Mouse (Mus musculus) natural killer cell, adult 2 months (primary cell): ENCODE data around the gene Dnmt3a.
A peak's percentile ranks its signal among the peaks of the same experiment; 100 is the strongest.

Experiments used
- DNase-seq, 2 experiments: peaks; one replicate each; pipeline ENCODE4 v3.0.0; 2022; ENCODE audit warnings: low spot score in 2 of 2

The Dnmt3a gene

DNA sequence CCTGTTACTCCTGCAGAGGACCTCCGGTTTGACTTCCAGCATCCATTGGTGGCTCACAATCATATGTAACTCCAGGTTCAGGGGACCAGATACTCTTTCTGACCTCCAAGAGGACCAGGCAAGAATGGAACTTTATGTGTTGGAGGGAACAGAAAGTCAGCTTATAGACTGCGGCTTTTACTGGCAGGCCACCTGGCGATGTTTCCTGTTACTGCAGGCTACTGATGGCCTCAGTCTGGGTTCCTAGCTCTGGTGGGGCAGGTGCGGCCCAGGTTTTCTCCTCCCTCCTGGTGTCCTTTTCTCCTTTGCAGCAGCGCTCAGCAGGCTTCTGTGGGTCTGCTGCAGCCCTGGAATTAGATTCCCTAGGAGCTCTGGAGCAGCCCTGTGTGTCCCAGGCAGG is 46.7 kb downstream of the Dnmt3a start:
- DNase-seq = peak in 1 of 2 experiments; percentile 47

DNA sequence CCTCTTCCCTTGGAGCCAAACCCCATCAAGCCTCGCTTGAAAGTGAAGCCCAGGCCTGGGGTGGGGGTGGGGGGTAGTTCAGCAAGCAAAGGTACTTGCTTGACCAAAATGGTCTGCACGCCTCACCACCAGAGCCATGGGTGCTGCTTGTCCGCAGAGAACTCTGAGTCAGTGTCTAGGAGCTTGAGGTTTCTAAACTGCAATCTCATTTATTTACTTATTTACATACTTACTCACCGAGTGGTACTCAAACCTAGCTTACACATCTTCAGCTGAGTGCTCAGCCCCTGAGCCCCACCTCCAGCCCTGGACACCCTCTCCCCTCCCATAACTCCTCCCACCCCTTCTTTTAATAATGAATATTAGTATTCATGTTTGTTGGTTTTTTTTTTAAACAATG is 48.6 kb downstream of the Dnmt3a start:
- no peak for DNase-seq

DNA sequence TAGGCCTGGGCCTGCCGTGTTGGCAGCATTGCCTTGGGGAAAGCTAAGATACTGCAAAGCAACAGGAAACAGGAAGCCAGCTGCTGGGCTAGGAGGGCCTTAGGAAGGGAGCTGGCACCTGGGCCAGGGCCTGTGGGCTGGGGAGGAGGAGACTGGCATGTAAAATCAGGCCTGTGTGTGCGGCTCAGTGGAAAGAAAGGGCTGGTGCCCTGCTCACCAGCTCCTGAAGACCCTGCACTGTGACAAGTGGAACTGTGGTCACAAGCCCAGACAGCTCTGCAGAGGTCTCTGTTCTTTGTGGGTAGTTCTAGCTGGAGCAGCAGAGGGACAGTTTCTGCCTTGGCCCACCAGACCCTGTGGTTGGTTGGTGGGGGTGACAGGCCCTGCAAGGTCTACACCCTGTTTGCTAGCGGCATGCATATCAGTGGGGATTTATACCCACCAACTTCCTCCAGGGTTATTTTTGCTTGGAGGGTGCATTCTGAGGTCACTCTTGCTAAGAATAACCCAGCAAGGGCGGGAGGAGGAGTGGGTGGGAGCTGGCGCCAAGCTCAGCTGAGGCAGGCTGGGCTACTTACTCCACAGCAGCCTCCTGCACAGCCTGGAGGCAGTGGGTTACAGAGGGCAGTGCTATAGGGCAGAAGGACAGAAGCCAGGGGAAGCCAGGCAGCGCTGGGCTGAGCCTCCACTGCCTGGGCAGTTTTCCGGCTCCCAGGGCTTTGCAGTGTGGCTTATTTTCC is 50.1 kb downstream of the Dnmt3a start:
- DNase-seq = peak; percentile 42 to 50

DNA sequence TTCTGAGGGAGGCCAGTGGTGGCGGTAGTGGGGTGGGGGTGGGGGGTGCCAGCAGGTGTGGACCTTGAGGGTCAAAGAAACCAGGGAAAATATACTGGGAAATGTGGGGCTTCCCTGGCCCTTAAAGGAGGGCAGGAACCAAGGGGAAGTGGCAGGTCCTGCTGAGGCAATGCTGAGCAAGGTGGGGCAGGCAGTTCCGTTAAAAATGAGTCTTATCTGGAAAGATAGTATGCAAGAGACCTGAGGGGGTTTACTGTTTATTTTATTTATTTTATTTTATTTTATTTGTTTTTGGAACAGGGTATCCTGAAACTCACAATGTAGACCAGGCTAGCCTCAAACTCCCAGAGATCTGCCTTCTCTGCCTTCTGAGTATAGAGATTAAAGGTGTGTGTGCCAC is 50.9 kb downstream of the Dnmt3a start:
- DNase-seq = no peak

DNA sequence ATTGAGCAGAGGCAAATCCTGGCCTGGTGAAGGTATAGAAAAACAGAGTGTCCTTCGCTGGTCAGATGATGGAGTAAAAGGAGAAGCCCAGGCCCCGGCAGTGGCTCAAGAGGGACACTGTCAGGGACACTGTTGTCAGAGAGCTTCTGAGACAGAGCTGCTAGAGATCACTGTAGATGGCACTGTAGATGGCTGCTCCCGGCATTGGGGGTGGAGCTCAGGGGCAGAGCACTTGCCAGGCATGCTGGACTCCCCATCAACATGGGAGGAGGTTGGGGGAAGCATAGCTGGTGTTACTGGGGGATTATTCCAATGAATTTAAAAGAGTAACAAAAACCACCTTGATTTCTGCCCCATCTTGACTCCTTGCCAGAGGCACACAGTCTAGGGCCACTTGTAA is 51.4 kb downstream of the Dnmt3a start:
- DNase-seq = no peak

DNA sequence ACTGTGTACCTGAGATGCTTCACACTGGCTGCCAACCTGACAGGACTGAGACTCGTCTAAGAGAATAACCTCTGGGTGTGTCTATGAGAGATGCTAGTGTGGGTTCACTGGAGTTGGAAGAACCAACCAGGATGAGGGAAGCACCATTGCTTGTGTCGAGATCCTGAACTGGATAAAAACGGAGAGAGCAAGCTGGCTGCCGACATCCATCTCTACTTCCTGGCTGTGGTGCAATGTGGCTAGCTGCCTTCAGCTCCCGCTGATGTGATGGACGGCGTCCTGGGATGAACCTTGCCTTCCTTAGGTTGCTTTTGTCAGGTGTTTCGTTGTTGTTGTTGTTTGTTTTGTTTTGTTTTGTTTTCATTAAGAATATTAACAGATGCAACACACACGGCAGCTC is 52.0 kb downstream of the Dnmt3a start:
- DNase-seq = no peak

DNA sequence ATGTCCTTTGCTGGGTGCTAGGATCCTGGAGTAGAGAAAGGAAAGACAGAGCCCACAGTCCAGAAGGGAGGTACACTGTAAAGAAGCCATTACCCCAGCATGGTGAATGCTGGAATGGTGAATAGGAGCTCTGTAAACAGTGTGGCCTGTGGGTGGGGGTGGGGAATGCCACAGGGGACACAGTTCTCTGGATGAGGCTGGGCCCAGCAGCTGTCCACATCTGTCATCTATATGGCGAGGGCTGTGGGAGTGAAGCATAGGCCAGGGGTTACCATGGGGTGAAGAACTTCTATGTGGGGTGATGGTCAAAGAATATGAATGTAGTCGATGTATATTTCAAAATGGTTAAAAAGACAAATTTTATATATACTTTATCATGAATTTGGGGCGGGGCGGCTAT is 52.9 kb downstream of the Dnmt3a start:
- no peak for DNase-seq

DNA sequence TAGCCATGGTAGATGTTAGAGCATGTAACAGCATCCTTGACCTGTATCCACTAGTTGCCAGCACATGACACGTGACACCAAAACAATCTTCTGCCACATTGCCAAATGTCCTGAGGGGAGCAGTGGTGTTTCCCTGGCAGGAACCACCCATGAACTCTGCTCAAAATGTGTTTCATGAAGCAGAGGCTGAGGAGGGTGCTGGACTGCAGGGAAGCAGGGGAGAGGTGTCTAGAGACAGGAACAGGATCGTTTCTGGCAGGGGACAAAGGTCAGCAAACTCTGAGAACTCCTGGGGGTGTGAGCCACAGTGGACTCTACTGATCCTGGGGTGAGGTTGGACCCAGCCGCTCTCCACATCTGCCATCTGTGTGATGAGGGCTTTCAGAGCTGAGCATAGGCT is 53.7 kb downstream of the Dnmt3a start:
- DNase-seq = no peak

DNA sequence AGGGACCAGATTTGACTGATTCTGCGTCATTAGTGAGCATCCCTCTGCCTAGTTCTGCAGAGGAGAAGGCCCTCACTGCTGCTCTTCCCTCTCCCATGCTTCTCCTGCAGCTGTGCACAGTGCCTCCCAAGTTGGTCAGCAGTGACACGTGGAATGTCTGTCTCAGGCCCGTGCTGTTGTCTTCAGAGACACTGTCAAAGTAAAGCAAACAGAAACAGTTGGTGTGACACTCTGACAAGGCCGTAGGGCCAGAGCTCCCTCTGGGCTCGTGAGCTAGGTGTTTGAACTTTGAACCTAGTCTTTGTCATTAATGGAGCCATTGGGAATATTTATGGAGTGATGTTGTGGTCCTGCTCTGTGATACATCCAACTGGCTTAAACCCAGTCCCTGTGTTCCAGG is 54.2 kb downstream of the Dnmt3a start:
- DNase-seq = no peak

DNA sequence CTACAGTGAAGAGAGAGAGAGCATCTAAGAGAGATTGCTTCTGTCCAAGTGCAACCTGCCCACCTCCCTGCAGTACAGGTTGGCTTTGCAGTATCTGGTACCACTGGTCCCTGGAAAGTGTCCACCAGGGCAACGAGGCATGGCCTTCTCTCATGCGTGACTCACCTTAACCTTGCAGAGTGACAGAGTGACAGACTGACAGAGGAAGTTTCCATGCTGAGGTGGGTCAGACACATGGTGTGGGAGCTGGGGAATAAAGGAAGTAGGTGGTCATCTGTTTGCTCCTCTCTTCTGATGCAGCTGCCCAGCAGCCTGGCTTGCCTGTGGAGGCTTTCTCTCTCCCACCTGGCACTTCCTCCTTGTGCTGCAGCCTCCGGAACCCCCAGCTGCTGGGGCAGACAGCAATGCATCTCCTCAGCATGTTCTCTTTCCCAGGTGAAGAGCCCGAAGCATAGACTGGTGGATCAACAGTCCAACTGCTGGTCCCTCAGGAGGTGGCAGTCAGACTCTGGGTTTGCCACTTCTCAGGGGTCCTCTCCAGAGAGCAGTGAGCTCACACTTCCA is 55.9 kb downstream of the Dnmt3a start:
- DNase-seq = no peak

DNA sequence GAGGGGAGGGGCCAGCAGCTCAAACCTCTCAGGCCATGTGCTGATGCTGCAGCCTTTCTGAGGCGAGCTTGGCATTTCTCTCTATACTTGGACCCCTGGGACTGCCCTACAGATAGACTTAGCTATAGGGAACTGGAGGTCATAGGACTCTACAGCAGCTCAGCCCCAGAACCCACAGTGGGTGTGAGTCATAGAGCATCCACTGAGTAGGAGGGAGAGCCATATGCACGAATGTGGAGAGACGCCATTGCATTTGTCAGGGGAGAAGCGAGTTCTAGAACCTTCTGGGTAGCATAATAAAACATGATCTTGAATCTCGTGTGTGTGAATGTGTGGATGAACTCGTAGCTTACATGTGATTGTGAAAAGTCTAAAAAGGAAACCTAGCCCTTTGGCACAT is 56.4 kb downstream of the Dnmt3a start:
- DNase-seq = no peak

DNA sequence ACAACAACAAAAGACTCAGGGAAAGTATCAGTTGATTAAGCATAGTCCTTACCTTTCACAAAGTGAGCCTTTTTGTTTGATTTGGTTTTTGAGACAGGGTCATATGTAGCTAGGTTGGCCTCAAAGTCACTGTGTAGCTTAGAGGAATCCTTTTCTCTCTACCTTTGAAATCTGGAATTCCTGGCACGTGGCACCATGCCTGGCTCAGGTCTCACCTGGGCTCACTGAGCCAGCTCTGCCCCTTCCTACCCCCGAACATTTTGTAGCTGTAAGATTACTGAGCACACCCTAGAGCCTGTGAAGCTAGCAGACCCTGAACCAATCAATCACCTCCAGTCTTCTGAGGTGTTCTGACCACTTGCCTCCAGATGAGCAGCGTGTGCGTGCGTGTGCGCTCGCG is 58.4 kb downstream of the Dnmt3a start:
- no peak for DNase-seq

DNA sequence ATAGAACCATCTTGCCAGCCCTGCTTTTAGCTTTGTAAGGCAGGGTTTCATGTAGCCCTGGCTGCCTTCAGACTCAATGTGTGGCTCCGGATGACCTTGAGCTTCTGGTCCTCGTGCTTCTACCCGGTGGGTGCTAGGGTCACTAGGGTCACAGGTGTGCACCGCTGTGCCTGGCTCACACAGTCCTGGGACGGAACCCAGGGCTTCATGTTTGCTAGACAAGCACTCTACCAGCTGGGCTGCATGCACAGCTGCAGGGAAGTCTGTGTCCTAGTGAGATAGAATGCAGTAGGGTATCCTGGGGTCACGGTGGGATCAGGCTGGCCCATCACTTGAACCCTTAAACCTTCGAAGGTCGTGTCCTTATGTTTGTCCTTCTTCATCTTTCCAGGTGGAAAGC is 59.8 kb downstream of the Dnmt3a start:
- DNase-seq = no peak

DNA sequence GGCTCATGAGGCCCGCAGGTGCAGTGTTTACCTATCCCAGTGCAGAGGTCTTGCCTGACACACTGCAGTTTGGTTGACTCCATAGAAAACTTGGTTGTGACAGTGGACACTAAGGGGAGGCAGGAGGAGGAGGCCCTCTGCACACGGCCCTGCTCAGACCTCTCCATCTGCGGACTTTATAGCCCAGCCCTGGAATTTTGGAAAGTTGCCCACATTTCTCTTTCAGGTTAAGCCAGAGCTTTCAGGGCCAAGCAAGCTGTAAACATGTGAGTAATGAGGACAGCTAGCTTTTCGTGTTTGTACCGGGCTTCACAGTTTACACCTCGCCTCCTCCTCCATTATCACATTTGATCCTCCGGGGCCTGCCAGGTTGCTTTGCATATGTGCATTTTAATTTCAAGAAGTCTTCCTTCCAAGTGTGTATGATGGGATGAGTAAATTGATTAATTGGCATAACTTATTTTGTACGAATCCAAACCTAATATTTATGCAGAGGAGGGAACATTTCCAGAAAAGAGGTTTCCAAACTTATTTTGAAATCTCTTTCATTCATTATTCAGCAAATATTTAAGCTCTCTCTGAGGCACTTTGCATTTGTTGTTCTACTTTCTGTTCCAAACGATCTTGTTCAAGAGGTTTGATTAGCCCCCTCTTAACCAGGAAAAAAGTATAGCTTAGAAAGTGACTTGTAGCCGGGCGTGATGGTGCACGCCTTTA is 61.0 kb downstream of the Dnmt3a start:
- DNase-seq = no peak

DNA sequence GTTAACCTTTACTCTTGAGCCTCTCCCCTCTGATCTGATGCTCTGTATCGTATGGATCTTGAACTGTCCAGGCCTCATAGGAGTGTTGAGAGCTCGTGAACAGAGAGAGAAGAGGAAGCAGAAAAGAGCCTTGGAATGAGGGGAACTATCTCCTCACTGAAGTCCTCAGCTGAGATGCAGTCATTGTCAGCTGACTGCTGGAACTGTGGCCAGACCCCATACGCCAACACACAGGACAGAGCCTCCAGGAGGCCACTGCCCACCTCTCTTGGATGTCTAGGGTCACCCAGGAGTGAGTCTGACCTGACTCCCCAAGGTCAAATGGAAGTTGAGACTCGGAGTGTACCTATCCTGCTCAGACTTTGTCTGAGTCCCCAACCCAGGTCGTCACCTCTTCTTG is 62.3 kb downstream of the Dnmt3a start:
- DNase-seq = no peak

DNA sequence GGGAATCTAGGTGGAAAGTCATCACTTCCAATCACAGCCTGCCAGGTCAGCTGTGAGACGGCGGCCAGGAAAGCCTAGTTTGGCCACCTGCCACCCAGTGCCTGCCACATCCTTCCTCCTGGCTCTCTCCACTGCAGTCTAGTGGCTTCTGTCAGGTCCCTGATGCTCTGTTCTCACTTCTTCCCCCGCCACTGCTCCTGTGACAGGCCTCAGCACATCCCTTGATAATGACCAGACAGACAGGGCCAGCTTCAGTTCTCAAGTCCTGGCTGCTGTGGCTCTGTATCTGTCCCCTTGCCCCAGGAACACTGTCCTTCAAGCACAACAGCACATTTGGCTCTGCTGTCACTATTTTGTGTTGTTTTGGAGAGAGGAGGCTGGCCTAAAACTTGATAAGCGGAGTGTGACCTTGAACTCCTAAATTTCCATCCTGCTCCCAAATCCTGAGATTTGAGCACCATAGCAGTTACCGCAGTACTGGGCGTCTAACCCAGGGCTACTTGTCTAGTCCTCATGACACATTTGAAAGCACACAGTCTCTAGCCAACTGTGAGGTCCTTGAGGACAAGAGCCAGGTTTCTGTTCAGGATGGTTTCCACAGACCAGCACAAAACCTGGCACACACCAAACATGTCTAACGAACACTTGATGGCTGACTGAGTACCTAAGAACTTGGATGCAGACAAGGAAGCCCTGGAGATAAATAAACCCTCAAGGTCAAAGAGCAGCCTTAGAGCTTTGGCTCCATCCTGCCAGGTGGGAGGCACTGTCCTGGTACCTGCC is 63.1 kb downstream of the Dnmt3a start:
- peak; percentile 19 to 31 for DNase-seq

DNA sequence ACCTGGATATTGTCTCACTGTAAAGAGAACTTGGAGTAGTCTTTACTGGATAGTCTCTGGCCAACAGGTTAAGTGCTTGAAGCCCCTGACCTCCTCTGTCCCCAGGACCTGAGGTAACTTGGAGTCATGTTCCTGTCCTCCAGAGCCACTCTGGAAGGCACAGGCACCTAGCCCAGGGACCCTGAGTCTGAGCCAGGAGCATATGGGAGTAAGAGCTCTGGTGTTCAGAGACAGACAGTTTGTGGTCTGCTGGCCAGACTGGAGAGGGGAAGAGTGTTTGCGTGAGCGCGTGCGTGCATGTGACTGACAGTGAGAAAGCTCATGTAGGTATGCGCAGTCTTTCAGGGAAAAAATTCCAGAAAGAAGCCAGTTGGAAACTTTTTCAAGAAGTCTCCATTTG is 64.2 kb downstream of the Dnmt3a start:
- no peak for DNase-seq

DNA sequence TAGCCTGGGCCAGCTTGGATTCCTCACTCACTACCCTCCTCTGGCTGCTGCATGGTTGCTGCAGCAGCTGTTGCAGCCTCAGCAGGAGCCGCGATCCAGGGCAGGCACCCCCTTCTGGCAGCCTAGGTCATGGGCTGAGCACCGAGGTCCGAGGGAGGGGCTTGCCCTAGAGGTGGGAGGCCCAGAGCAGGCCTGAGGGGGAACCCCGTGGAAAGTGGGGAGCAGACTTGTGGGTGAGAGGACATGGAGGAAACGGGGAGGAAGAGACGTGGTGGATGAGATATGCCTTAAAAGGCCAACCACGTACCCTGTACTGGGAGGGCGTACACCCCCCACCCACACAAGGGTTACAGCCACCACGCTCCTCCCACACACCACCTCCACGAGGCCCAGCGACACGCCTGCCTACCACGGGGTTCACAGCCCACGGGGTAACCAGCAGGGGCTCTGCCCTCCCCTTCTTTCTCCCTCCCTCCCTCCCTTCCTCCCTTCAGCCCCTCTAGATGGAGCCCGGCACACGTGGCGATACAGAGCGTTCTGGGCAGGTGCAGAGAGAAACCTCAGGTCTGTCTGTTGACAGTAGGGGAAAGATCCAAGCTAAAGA is 65.2 kb downstream of the Dnmt3a start:
- peak; percentile 54 to 70 for DNase-seq

DNA sequence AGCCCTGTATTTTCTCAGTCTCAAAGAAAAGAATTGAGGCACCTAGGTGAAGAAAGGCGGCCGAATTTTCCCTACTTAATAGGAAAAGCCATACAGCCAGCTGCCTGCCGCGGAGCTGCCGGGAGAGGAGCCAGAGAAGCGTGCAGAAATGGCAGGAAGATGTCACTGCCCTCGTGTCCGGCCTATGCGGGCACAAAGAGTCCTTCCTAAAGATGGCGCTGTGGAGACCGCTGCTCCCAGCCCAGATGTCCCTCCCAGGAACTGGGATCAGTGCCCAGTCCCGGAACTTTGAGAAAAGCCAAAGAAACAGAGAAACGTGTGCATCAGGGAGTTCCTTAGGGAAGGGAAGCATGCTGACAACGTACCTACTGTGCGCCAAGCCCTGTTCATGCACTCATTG is 65.8 kb downstream of the Dnmt3a start:
- no peak for DNase-seq

DNA sequence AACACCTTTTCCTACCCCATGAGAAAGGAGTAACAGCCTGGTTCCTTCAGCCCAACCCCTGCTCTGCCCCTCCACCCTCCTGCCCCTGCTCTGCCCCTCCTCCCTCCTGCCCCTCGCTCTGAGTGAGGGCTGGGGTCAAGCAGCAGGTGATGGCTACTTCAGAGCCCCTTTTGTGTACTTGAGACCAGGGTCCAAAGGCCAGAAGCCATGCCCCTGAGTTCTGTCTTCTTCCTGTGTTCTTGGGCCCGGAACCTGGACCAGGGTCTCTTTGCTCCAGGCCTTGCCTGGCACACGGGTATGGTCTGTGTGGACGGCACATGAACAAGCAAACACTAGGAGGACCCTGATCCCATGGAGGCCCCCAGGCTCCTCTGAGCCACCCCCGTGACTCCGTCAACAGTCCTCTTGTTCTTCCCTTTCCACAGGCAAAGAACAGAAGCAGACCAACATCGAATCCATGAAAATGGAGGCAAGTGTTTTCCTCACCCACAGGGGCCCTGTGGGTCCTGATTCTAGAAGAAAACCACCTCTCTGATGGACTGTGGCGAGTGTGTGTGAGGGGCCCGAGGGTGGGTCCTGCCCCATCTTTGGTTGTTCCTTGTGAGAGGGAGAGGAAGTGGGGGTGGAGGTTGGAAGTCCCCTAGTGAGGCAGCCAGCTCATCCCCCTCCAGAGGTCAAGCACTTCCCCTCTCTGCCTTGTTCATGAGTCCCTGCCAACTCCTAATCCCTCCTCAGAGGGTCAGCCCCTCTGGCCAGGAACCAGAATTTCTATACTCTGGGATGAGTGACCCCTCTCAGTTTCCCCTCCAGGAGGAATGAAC is 66.8 kb downstream of the Dnmt3a start:
- DNase-seq = no peak

DNA sequence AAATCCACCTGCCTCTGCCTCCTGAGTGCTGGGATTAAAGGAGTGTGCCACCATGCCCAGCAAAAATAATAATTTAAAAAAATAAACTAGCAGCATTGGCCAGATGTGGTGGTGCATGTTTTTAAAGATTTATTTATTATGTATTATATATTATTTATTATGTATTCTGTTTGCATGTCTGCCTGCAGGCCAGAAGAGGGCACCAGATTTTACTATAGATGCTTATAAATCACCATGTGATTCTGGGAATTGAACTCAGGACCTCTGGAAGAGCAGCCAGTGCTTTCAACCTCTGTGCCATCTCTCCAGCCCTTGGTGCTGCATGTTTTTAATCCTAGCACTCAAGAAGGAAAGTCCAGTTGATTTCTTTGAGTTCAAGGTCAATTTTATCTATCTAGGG is 69.7 kb downstream of the Dnmt3a start:
- no peak for DNase-seq
